Mouse (Mus musculus): ENCODE data around the gene Zer1.

Zer1 gene

DNA sequence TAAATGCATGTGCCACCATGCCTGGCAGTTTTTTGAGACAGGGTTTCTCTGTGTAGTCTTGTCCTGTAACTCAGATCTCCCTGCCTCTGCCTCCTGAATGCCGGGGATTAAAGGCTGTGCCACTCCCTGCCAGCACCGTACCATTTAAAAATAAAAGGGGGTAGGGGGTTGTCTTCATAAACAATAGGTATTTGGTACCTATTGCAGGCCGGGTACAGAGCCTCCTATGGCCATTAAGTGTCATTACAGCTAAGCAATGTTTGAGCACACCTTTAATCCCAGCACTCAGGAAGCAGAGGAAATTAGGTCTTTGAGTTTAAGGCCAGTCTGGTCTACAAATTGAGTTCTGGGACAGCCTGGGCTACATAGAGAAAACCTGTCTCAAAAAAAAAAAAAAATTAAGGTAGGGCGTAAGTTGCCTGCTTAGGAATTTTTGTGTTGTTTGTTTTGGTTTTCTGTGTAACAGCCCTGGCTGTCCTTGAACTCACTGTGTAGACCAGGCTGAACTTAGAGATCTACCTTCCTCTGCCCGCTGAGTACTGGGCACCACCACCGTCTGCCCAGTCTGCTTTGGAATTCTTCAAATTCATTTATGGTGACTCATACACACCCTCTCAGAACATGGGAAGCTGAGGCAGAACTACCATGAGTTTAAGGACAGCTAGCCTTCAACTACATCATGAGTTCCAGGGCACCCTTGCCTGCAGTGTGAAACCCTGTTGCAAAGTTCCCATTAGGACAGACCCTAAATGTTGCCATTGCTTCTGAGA, 72.2 kb downstream of the Zer1 start:
- DNase-seq (ENCODE audit: extremely low spot score, low spot score), result no peak

- DNase-seq (ENCODE audit: extremely low spot score, low spot score), result no peak
Observed at GRCm38 (mm10) chr2:30049831-30050230, 74.6 kb downstream of the Zer1 start.

DNA sequence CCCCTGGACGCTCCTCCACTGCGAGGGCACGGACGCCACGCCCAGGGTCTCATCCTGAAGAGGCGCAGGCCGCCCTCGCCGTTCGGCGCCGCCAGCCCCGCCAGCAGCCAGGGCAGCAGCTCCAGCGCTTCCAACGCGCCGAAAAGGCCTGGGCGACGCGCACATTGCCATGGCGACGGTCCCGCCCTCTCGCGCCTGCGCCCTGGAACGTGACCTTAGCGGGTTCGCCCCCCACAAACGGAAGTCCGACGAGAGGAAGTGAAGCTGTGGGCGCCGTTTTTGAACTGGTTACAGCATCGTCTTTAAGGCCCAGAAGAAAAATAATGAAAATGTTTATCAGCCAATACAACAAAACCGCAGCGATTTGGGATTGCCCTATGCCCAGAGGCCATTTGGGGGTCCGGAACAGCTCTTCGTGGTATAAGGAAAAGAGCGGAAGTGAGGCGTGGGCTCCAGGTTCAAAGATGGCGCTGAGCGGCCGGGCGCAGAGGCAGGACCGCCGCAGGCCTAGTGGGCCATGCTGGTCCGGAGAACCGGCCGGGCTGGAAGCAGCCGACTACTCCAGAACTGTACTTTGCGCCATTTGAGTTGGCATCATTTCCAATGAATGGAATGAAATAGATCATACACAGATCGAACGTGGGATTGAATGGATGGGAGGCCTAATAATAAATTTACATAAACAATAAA, 75.5 kb downstream of the Zer1 start, which contains the start of gene Wdr34:
Gene Wdr34, minus strand, starts transcription at position 183 of the 690 bp plus-strand sequence.
- DNase-seq (ENCODE audit: extremely low spot score, low spot score), result peak; percentile 99

GRCm38 (mm10) chr2:30048101-30048501, 76.3 kb downstream of the Zer1 start:
- no peak for DNase-seq (ENCODE audit: extremely low spot score, low spot score)
